Mouse (Mus musculus): ENCODE measurements around the gene Fam20a. TPM values are rescaled to one million over a fixed set of nuclear protein-coding genes. Genes with fewer than 3 reads are reported as not detected.

Fam20a gene
- total RNA-seq, 2 experiments from 2014 or later = 1.6 to 2.5 TPM

DNA sequence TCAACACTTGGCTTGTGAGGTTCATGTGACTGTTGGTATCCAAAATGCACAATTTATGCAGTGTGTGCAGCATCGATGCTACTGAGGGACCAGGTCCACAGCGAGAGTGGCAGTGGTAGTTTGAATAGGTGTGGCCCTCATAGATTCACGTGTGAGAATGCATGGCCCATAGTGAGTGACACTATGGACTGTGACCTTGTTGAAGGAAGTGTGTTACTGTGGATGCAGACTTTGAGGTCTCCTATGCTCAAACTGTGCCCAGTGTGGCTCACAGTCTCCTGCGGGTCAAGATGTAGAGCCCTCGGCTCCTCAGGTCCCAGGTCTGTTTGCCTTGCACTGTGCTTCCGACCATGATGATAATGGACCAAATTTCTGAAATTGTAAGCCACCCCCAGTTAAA lies 39.9 kb downstream of the Fam20a start:
- no peak for DNase-seq
- intact Hi-C loops (cut with DNase I) = no loop called here

DNA sequence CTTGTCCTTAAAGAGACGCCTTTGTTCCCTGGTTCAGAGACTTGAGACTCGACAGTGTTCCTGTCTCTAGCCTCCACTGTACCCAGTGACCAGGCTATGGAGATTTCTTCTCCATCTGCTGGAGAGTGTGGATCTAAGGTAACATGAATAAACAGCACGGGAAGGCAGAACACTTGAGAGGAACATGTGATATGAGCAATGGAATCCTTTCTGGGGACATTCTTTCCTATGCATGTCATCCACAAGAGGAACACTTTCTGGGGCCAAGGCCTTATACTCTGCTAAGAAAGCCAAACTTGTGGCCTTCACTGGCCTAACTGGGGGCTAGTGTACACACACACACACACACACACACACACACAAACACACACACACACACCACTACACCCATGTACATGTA lies 40.5 kb downstream of the Fam20a start:
- intact Hi-C loops (cut with DNase I) = no loop called here
- no peak for DNase-seq

DNA sequence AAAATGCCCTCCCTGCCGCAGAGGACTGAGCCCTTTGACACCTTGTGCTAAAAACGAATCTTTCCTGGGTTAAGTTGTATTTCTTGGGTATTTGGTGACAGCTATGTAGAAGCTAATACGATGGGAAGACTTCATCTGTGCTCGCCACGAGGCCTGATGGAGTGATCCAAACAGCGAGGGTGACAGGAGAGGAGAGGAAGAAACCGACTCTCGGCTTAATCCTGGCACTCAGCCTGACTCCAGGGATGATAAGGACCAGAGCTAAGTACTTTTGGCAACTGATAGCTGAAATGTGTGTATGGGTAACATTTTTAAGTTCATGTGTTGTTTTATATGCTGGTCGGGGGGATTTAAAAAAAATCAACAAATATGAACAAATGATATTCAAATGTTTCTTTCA lies 41.1 kb downstream of the Fam20a start:
- DNase-seq = no peak
- intact Hi-C loops (cut with DNase I) = no loop called here

DNA sequence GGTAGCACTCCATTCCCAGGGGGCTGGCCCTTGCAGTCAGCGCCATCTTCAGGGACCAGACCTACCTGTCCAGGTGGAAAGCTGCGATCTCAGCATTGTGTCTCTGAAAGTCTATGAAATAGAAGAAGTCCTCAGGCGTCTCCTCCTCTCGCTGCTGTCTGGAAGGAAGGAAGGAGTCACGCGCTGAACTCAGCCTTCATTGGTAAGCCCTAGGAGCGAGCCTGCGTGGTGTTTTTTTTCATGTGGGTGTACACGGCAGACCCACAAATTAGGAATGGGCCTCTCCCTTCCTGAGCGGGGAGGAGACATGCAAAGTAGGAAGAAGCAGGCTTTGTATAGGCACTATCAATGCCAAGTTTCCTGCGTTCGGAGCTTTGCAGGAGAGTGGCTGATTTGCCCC lies 43.8 kb downstream of the Fam20a start:
- no peak for DNase-seq
- intact Hi-C loops (cut with DNase I) = no loop called here

DNA sequence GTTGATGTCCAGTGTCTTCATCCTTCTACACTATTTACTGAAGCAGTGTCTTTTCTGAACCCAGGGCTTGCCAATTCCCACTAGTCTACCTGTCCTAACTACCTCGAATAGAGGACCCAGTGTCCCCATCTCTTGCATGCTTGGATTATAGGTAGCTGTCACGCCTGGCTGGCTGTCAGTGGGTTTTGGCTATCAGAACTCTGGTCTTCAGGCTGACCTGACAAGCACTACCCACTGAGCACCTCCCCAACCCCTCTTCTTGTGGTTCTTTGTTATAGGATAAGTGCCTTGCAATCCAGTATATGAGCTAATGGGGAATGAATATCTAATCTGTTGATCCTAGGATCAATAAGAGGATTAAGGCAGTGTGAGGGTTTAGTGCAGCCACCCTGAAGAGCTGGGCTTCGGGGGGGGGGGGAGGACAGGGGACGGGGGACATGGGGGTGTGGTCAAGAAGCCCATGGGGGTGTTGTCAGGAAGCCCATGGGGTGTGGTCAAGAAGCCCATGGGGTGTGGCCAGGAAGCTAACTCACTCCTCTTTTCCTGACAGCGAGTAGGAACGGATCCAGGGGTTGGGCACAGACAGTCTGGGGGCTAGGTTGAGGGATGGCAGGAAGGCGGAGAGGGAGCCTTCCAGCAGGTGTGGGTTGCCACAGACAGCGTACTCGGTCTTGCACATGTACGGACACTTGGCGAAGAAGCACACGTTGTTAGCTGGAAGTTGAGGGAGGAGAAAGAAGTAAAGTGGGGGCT lies 45.3 kb downstream of the Fam20a start:
- DNase-seq = no peak
- intact Hi-C loops (cut with DNase I) = no loop called here

DNA sequence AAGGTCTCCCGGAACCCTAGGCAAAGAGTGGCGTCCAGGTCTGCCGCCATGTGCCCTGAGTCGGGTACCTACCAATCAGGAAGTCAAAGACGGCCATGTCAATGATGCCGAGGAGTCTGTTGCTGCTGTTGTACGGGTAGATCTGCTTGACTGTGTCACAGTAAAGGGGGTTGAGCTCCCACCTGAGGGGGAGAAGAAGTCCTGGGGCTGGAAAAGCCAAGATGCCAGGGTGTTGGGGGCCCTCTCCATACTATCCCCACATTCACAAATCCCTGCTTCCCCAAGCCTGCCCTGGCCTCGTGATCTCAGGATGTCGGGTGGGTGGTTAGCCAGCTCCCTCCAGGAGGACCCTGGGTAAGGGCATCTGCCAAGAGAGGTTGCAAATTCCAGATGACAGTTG lies 46.3 kb downstream of the Fam20a start:
- intact Hi-C loops (cut with DNase I) = no loop called here
- no peak for DNase-seq

DNA sequence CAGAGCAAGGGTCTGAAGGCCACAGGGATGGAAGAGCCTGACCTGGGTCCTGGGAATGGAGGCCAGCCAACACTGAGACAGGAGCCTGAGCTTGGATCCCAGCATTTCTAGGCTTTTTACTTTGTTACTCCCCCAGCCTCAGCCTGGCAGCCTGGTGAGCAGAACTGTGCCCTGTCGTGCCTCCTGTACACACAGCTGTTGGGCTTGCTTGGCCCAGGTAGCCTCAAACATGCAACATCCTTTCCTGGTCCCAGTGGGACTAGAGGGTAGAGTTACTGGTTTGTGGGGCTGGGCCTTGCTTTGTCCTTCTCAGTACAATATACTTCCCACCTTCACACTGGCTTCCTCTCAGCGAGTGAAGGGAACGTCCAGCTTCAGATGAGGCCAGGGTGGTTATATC lies 46.9 kb downstream of the Fam20a start:
- DNase-seq = no peak
- intact Hi-C loops (cut with DNase I) = no loop called here

DNA sequence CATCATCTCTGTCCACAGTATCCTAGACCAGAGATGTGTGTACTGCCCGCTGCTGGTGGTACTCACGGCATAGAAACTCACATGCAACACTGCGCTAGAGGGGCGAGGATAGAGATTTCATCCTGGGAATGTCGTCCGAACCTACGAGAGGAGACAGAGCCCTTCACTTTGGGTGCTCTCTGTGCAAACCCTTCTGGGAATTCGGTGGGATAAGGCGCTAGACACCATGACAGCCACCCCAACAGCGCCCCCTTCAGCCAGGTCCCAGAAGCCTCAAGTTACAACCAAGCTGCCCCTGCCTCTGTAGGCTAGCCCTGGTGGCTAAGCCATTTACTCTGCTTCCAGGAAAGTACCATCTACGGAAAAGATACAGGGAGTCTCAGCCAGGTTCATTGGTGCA lies 47.5 kb downstream of the Fam20a start:
- no peak for DNase-seq
- intact Hi-C loops (cut with DNase I) = loop anchor here (5.0 kb wide), 1 partner anchor 48 kb away; the partner anchor contains the start of gene Fam20a

DNA sequence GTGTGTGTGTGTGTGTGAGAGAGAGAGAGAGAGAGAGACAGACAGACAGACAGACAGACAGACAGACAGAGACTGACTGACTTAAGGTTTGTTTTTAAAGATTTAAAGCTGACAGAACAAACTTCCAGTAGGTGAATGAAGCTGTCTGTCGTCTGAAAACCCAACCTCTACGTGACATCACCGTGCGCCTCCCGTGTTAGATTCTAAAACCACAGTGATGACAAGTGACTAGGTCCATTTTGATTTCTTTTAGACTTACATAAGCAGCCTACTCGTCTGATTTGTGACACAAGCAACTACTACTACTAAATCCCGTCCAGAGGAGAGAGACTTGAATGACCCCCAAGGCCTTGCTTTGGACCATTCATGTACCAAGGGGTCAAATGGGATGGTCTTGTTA lies 48.3 kb downstream of the Fam20a start:
- intact Hi-C loops (cut with DNase I) = loop anchor here (5.0 kb wide), 1 partner anchor 49 kb away; the partner anchor contains the start of gene Fam20a
- no peak for DNase-seq

DNA sequence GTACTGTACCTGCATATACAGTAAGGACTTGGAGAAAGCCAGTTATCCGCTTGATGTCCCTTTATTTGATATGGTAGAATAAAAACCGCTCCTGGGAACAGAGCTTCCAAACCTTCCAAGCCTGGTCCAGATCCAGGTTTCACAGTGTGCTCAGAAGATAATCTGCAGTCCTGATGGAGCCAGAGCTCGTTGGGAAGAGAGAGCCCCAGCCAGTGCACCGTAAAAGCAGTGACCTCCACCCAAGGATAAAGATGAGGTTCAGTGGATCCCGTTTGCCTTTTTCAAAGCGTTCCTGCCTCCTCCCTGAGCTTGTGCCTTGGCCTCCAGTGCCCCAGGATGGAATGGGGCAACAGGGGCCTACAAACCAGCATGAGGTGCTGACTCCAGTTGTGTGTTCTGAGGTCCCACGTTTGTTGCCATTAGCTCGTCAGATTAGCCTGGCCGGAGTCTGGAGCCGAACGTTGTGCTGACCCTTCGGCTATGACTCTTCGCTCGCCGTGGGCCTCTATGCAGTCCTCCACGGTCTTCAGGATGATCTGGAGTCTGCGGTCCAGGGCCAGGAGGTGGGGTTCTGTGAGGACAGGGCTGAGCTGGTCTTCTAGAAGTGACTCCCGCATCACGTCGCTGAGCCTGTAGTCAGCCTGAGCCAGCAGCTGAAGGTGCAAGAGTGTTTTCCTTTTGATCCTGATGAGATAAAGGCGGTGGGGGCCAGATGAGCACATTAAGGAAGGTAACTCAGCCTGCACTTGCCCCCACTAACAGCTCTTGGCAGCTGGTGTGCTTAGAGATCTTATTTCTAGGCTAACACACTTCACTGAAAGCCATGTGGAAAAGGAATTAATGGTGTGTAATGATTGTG lies 49.0 kb downstream of the Fam20a start:
- intact Hi-C loops (cut with DNase I) = loop anchor here (5.0 kb wide), 1 partner anchor 49 kb away; the partner anchor contains the start of gene Fam20a
- DNase-seq = peak in 1 of 2 experiments; percentile 35

DNA sequence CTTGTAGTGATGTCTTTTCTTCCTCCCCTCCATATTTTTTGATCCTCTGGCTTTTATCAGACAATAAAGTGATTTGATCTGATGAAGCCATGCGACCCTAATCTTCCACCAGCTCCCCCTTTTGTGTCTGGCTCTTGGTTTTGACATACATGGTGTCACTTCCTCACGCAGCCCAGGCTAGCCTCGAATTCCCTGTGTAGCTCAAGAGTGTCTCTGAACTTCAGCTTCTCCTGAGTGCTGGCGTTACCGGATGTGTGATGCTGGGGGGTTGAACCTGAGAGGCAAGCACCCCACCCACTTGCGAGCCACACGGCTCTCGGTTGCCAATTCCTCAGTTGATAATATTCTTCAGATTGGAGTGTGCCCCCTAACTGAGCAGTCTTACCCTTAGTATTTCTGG lies 49.7 kb downstream of the Fam20a start:
- intact Hi-C loops (cut with DNase I) = loop anchor here (5.0 kb wide), 1 partner anchor 50 kb away; the partner anchor contains the start of gene Fam20a
- DNase-seq = no peak

DNA sequence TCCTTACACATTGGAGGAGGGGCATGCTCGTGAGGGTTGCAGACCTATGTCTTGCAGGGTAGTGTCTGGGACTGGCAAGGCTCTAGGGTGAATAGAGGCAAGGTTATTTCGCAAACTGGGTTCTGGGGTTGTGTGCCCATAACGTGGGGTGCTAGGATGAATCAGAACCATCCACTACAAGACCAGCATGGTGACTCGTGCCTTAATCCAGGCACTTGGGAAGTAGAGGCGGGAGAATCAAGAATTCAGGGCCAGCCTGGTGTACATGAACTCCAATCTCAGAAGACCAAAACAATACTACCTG lies 50.1 kb downstream of the Fam20a start:
- intact Hi-C loops (cut with DNase I) = loop anchor here (5.0 kb wide), 1 partner anchor 50 kb away; the partner anchor contains the start of gene Fam20a
- DNase-seq = no peak

DNA sequence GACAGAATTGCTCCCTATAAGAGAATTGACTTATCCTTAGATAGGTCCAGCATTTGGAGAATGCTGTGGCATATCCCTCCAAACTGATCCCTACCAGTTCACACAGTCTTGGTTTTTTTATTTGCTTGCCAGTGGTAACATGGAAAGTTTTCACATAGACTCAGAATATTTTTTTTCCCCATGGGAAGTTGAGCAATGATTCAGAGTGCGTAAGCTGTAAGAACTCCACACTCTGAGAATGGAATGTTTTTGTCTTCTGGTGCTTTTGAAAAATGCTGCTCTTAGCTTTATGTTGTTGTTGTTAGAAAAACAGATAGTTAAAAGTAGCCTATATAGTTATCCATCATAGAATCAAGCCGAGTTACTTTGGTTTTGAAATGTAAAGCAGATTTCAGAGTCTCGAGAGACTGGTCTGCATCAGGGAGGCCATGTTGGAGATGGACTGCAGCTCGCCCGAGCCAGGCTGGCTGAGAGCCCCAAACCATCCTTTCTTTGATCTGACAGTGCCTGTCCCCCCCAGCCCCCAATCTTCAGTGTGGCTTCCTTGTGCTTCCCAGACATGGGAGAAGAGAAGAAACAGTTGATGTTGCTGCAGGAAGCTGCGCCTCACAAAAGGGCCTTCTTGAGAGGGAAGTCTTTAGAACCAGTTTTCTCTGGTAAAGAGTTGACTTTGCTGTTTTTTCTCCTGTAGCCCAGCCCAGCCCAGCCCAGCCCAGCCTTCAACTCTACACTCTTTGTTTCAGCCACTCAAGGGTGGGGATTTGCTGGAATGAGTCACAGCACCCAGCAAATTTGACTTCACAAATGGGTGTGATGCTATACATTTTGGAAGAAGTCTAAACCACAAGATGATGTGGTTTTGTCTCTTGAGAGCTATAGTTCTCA lies 50.7 kb downstream of the Fam20a start:
- intact Hi-C loops (cut with DNase I) = loop anchor here (5.0 kb wide), 1 partner anchor 51 kb away; the partner anchor contains the start of gene Fam20a
- DNase-seq = no peak

DNA sequence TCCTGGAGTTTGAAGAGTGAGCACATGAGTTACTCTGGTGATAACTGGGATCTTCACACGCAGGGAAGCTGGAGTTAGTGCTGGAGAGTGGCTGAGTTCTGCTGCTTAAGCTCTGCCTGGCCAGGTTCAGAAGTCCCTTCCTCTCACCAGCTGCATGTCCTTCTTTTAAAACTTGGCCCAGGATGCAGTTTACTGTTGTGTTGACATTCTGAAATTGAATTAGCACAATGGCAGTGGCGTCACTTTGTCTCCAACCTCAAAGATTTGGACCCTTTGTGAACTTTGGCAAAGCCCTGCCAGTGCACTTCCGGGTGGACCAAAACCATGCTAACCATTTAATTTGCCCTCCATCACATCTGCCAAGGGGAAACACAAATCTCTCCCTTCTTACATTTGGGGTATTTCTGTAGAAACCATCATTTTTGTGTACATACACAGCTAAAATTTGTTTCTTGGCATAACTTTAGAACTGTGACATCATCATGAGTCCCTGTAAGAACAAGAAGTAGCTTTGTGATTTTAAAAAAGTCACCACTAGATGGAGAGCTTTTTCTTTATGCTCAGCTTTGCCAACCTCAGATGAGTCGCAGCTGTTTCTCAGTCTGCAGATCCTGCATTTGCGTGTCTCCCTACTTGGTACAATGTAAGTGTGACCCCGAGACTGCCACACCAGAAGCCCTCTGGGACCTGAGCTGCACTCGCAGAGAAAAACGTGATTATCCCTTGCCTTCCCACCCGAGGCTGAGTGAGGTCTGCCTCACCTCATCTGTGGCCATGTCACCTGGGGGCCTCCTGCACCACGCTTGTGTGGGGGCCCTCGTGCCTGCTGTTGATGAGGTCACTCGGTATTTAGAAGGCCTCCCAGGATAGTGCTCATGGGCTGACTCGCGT lies 51.8 kb downstream of the Fam20a start:
- DNase-seq = no peak
- intact Hi-C loops (cut with DNase I) = loop anchor here (1.0 to 5.0 kb wide), 2 partner anchors 52 to 190 kb away; partner anchors contain the start of gene Fam20a

DNA sequence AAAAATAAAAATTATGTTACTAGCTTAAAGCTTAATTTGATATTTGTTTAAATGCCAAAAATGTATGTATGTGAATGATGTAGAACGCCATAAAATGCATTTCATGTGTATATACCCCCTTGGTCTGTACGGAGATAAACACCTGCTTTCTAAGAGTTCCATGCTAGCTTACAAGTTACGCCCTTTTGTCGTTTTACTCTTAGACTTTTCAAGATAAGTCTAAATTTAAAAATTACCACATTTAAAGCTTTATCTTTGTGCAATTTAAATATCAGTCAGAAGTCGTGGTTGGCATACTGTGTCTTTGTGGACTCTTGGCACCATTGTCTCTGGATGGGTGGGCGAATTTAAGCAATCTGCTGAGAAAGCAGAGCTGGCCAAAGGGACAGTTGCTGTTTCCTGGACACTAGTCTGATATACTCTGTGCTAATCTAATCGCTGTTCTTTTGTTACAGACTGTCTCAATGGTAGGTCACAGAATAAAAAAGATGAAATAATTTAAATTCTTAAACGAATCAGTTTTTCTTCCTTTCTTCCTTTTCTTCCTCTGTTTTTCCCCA lies 52.9 kb downstream of the Fam20a start:
- no peak for DNase-seq
- intact Hi-C loops (cut with DNase I) = loop anchor here (10.0 kb wide), 1 partner anchor 606 kb away; no protein-coding TSS in a partner anchor

DNA sequence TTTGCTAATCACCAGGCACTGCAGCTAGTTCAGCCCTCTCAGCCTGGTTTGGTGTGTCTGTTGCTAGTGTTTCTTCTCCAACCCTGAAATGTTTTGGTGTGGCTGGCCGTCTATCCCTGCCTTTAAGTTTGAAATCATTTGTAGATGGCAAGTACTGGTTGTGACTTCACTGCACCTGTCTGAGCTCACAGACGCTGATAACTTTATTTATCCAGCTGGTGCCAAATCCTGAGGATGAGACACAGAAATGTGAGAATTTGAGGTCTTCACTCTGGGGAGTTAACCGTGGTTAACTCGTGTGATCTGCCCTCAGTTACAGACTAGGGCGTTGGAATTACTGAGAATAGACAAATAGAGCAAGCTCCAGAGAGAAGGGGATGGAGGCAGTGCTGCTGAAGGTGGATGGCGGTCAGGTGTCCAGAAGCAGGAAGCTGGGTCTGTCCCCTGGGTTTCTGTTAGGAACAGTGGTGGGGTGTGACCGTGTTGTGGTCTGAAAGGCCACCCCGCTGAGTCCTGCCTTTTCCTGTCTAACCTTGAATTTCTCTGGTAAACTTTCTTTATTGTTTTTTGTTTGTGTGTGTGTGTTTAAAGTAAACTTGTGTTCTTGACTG lies 53.9 kb downstream of the Fam20a start:
- intact Hi-C loops (cut with DNase I) = loop anchor here (10.0 kb wide), 1 partner anchor 607 kb away; no protein-coding TSS in a partner anchor
- DNase-seq = no peak

DNA sequence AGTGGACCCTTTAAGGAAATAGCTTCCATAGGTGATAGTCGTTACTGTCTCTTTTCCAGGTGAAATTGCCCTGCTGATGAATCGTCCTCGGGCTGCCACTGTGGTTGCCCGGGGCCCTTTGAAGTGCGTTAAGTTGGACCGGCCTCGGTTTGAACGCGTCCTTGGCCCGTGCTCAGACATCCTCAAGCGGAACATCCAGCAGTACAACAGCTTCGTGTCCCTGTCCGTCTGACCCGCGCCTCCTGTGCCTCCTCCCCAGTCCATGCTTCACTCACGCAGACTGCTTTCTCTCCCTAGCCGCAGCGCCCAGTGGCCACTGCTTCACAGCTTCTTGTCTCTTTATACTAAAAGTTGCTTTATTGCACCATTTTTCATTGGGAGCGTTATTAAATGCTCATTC lies 54.7 kb downstream of the Fam20a start:
- DNase-seq = no peak
- intact Hi-C loops (cut with DNase I) = loop anchor here (10.0 kb wide), 1 partner anchor 607 kb away; no protein-coding TSS in a partner anchor

DNA sequence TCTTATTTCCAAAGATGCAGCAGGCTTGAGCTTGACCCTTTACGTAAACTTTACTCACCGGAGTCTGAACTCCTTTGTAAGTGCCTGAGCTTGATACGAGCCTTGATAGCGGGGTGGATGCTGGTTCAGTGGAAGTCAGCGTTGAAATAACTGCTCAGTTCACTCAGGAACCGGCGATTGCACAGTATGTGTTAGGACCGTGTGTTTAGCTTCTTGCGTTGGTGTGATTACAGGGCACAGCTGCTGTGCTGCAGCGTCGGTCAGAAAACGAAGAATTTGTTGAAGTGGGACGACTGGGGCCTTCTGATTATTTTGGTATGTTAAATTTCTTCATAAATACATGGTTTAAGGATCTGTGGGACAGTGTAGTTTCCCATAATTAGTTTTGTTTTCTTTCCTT lies 55.7 kb downstream of the Fam20a start:
- DNase-seq = no peak
- intact Hi-C loops (cut with DNase I) = loop anchor here (10.0 kb wide), 1 partner anchor 608 kb away; no protein-coding TSS in a partner anchor
